Comparison of ENCODE assay signal across 17 mouse cellular contexts in genomic region chr1:131761079-131761831, GRCm38 (mm10). TPM values are rescaled to one million over a fixed set of nuclear protein-coding genes. Genes with fewer than 3 reads are reported as not detected.
DNase-seq lines count a peak whose midpoint lies in the region; ATAC-seq lines count a peak whose summit lies in the region.
"Had no signal": no experiment of that assay in that cellular context is flagged by ENCODE, and none has a peak within 500 bp of the region (broad histone marks: within the 10 kb centered on the region; RNA-seq: fewer than 3 reads in every experiment).

No protein-coding gene starts in this region.

- H3K4me3 ChIP-seq in liver, embryonic 11.5 days (ENCODE audit: low read depth, low read length) = no peak overlapping the region
- H3K4me3 ChIP-seq in liver, embryonic 12.5 days = no peak overlapping the region
- H3K4me3 ChIP-seq in limb, embryonic 15.5 days = no peak overlapping the region
- H3K4me3 ChIP-seq: embryonic facial prominence, embryonic 12.5 days; forebrain, embryonic 15.5 days had no signal

- no peaks in the 10 kb centered on the region for H3K4me1 ChIP-seq in liver, embryonic 11.5 days (replicated peaks; ENCODE audit: control insufficient read depth, insufficient read depth, low read length)
- no peaks in the 10 kb centered on the region for H3K4me1 ChIP-seq in liver, embryonic 12.5 days
- H3K4me1 ChIP-seq in limb, embryonic 15.5 days = no peaks in the 10 kb centered on the region; the same call in 1 of the 2 replicates
- H3K4me1 ChIP-seq: embryonic facial prominence, embryonic 12.5 days; forebrain, embryonic 15.5 days had no signal

- WGBS in liver, embryonic 11.5 days = 67% methylated on average over 13 of the region's 13 CpGs
- 58% methylated on average over 13 of the region's 13 CpGs for WGBS in liver, embryonic 12.5 days (ENCODE audit: insufficient replicate concordance)
- 74% methylated on average over 13 of the region's 13 CpGs for WGBS in limb, embryonic 15.5 days

- H3K9me3 ChIP-seq in liver, embryonic 11.5 days (ENCODE audit: control insufficient read depth, low read length) = no peaks in the 10 kb centered on the region
- no peaks in the 10 kb centered on the region for H3K9me3 ChIP-seq in liver, embryonic 12.5 days (replicated peaks)
- H3K9me3 ChIP-seq in limb, embryonic 15.5 days = no peaks in the 10 kb centered on the region
- H3K9me3 ChIP-seq: embryonic facial prominence, embryonic 12.5 days; forebrain, embryonic 15.5 days had no signal

- H3K27me3 ChIP-seq in liver, embryonic 11.5 days (replicated peaks; ENCODE audit: control insufficient read depth, insufficient read depth, low read length) = no peaks in the 10 kb centered on the region
- 0 out of 2 replicates have a peak, but pooled peaks cover 8% of the 10 kb centered on the region for H3K27me3 ChIP-seq in liver, embryonic 12.5 days (replicated peaks)
- no peaks in the 10 kb centered on the region; the same call in 1 of the 2 replicates for H3K27me3 ChIP-seq in limb, embryonic 15.5 days
- H3K27me3 ChIP-seq: embryonic facial prominence, embryonic 12.5 days; forebrain, embryonic 15.5 days had no signal

- no peak overlapping the region for H3K27ac ChIP-seq in liver, embryonic 11.5 days (ENCODE audit: low read depth, low read length)
- H3K27ac ChIP-seq in liver, embryonic 12.5 days = no peak overlapping the region
- H3K27ac ChIP-seq in limb, embryonic 15.5 days = no peak overlapping the region
- H3K27ac ChIP-seq: embryonic facial prominence, embryonic 12.5 days; forebrain, embryonic 15.5 days had no signal

- ATAC-seq in liver, embryonic 11.5 days (replicated peaks; ENCODE audit: low FRiP score) = no peak
- no peak for ATAC-seq in liver, embryonic 12.5 days
- 0 out of 2 replicates have a peak, but pooled peaks have one; percentile 22 for ATAC-seq in limb, embryonic 15.5 days (ENCODE audit: insufficient number of reproducible peaks, low FRiP score, low TSS enrichment, low read depth)
- no peak for ATAC-seq in frontal cortex, adult (ENCODE audit: low TSS enrichment)
- ATAC-seq: forebrain, embryonic 15.5 days had no signal

- no peak overlapping the region for H3K9ac ChIP-seq in liver, embryonic 11.5 days (ENCODE audit: low read depth, low read length)
- H3K9ac ChIP-seq in liver, embryonic 12.5 days = no peak overlapping the region
- no peak overlapping the region for H3K9ac ChIP-seq in limb, embryonic 15.5 days
- H3K9ac ChIP-seq: embryonic facial prominence, embryonic 12.5 days; forebrain, embryonic 15.5 days had no signal

- peak; percentile 71 for DNase-seq in adrenal gland, adult 2 months
- DNase-seq in adrenal gland, adult 18-20 months (ENCODE audit: low spot score in 2 of 2) = no peak
- DNase-seq in liver, embryonic 11.5 days (ENCODE audit: low spot score) = peak; percentile 29
- peak; percentile 22 to 46 for DNase-seq in monocyte, adult 2 months (ENCODE audit: low read depth in 1 of 2, low spot score in 2 of 2)
- no peak for DNase-seq in cerebellum, adult 8-10 months
- DNase-seq: cerebellum, adult 2 months; kidney, adult 18-20 months; layer of hippocampus, adult 9-11 months; midbrain, embryonic 14.5 days; thymus, postnatal 4 days had no signal

- H3K4me2 ChIP-seq in liver, embryonic 11.5 days = no peak overlapping the region
- no peak overlapping the region for H3K4me2 ChIP-seq in liver, embryonic 12.5 days
- H3K4me2 ChIP-seq in limb, embryonic 15.5 days = no peak overlapping the region
- H3K4me2 ChIP-seq: embryonic facial prominence, embryonic 12.5 days; forebrain, embryonic 15.5 days had no signal

- no peaks in the 10 kb centered on the region for H3K36me3 ChIP-seq in liver, embryonic 11.5 days (ENCODE audit: control insufficient read depth, insufficient read depth, low read length)
- H3K36me3 ChIP-seq in liver, embryonic 12.5 days = no peaks in the 10 kb centered on the region
- H3K36me3 ChIP-seq in limb, embryonic 15.5 days = no peaks in the 10 kb centered on the region
- H3K36me3 ChIP-seq: embryonic facial prominence, embryonic 12.5 days; forebrain, embryonic 15.5 days had no signal

RNA-seq across cellular contexts. Expression of gene Slc26a9, which starts 17.4 kb away (rescaled TPM):
- under 1 TPM in 1 of 2 experiments, not detected in 1; 0.12 TPM for total RNA-seq in adrenal gland, adult 2 months (2021)
- polyA plus RNA-seq in adrenal gland, adult 2 months (2012; rRNA removed) = 0.15 and 0.18 TPM in 2 replicates
- total RNA-seq in adrenal gland, adult 18-20 months (2021) = not detected
- polyA plus RNA-seq in liver, embryonic 11.5 days (2014; fragmentation: Nextera tagmentation; extraction: Ambion mirVana) = not detected in 2 replicates
- polyA plus RNA-seq in liver, embryonic 12.5 days (2016; fragmentation: Nextera tagmentation; extraction: Ambion mirVana) = not detected in 2 replicates
- polyA plus RNA-seq in limb, embryonic 15.5 days (2015; fragmentation: Nextera tagmentation; extraction: Ambion mirVana) = 0.05 and 0.29 TPM in 2 replicates
- polyA plus RNA-seq: C2C12; small intestine, adult 2 months had no signal

RNA-seq across cellular contexts. Expression of gene Pm20d1, which starts 35.9 kb away (rescaled TPM):
- 10 to 100 TPM in 1 of 2 experiments, 1 to 10 TPM in 1; 6.6 to 20.6 TPM for total RNA-seq in adrenal gland, adult 2 months (2021)
- polyA plus RNA-seq in adrenal gland, adult 2 months (2012; rRNA removed) = 4.2 and 5.7 TPM in 2 replicates
- total RNA-seq in adrenal gland, adult 18-20 months (2021) = 10 to 100 TPM; 12.9 to 18.0 TPM
- polyA plus RNA-seq in liver, embryonic 11.5 days (2014; fragmentation: Nextera tagmentation; extraction: Ambion mirVana) = 2.8 and 4.6 TPM in 2 replicates
- 2.6 and 2.8 TPM in 2 replicates for polyA plus RNA-seq in liver, embryonic 12.5 days (2016; fragmentation: Nextera tagmentation; extraction: Ambion mirVana)
- 0.24 and 0.29 TPM in 2 replicates for polyA plus RNA-seq in limb, embryonic 15.5 days (2015; fragmentation: Nextera tagmentation; extraction: Ambion mirVana)

Comparison
In these comparisons a context has a peak if more than half of its experiments do, and no peak if none do; other contexts are left out.
1. DNase-seq: peak in adrenal gland, adult 2 months (single experiment), liver, embryonic 11.5 days (single experiment) and monocyte, adult 2 months (2 of 2); none in adrenal gland, adult 18-20 months (0 of 2) and cerebellum, adult 8-10 months (single experiment).